Mouse (Mus musculus) C2C12 (cell line): ENCODE results near the gene Tm4sf19. TPM values are rescaled to one million over a fixed set of nuclear protein-coding genes. Genes with fewer than 3 reads are reported as not detected.

Source experiments
- H3K27me3 ChIP-seq: one replicate; pipeline ENCODE4 v1.6.1; 2011; ENCODE audit not compliant: control insufficient read depth, insufficient read depth, insufficient read length
- H3K36me3 ChIP-seq: one replicate; pipeline ENCODE4 v1.6.1; 2011; ENCODE audit not compliant: control insufficient read depth, insufficient read depth
- H3K4me3 ChIP-seq: one replicate; pipeline ENCODE4 v1.5.1; 2011; ENCODE audit warnings: mild to moderate bottlenecking, control low read depth; ENCODE audit not compliant: poor library complexity, insufficient read depth, severe bottlenecking
- H3K79me2 ChIP-seq: one replicate; pipeline ENCODE4 v1.6.1; 2011; ENCODE audit not compliant: control insufficient read depth, insufficient read depth
- H3K79me3 ChIP-seq: one replicate; pipeline ENCODE4 v1.6.1; 2011; ENCODE audit warnings: low read depth, control low read depth
- H3ac ChIP-seq: one replicate; pipeline ENCODE3; 2011; ENCODE audit warnings: low read depth; ENCODE audit not compliant: control insufficient read depth, insufficient read length
- CEBPB ChIP-seq: IDR thresholded peaks from one replicate; pipeline ENCODE4 v1.6.1; 2011; ENCODE audit warnings: low read depth, mild to moderate bottlenecking, control low read depth, moderate library complexity
- CTCF ChIP-seq: IDR thresholded peaks from one replicate; pipeline ENCODE4 v1.5.1; 2011; ENCODE audit not compliant: control insufficient read depth, insufficient read depth, insufficient read length
- FOSL1 ChIP-seq: IDR thresholded peaks from one replicate; pipeline ENCODE4 v1.8.0; 2011; ENCODE audit warnings: mild to moderate bottlenecking, low read length; ENCODE audit not compliant: poor library complexity, insufficient read depth, severe bottlenecking
- MAX ChIP-seq: IDR thresholded peaks from one replicate; pipeline ENCODE4 v1.6.1; 2011; ENCODE audit warnings: mild to moderate bottlenecking, control low read depth
- MYOD1 ChIP-seq: IDR thresholded peaks from one replicate; pipeline ENCODE4 v1.6.1; 2011; ENCODE audit warnings: low read depth; ENCODE audit not compliant: control insufficient read depth, insufficient read length
- MYOG ChIP-seq: IDR thresholded peaks from one replicate; pipeline ENCODE4 v1.6.1; 2011; ENCODE audit not compliant: control insufficient read depth, insufficient read length; ENCODE audit errors: extremely low read depth
- USF1 ChIP-seq: IDR thresholded peaks from one replicate; pipeline ENCODE4 v1.6.1; 2011; ENCODE audit warnings: low read depth, mild to moderate bottlenecking, control low read depth, moderate library complexity
- polyA plus RNA-seq: library from polyadenylated mRNA; unstranded; fragments of >200 nt; fragmentation: generic; extraction: Trizol; gene quantifications from one replicate; pipeline ENCODE4 v1.2.1, GENCODE M21; 2012; ENCODE audit warnings: missing spikeins

The Tm4sf19 gene
- polyA plus RNA-seq, 1 experiment: not detected

DNA sequence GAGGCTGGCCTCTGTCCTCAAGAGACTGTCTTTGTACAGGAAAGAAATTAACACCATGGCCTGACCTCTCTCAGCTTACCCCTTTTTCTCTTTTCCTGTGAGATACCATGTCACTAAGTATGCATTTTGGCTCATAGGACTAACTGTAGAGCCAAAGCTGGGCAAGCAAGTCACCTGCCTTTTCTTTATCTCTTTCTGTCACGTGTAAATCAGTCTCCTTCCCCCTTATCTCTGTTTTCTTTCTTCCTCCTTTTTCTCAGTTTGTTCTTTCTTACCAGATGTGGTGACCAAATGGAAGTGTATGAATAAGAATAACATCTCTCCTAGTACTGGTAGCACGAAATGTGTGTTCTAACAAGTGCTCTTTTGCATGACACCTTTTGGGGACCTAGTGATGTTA, 15.4 kb upstream of the Tm4sf19 start:
- H3K27me3 ChIP-seq: no peaks in the 10 kb centered on the region
- H3K4me3 ChIP-seq: no peak overlapping the region
- no peaks in the 10 kb centered on the region for H3K79me3 ChIP-seq
- no peak overlapping the region for H3ac ChIP-seq
- TF ChIP-seq MAX (no peak), MYOD1 (no peak), CTCF (no peak), USF1 (no peak), CEBPB (no peak), FOSL1 (no peak), MYOG (no peak)
- H3K36me3 ChIP-seq: peaks cover 24% of the 10 kb centered on the region
- H3K79me2 ChIP-seq: no peaks in the 10 kb centered on the region

DNA sequence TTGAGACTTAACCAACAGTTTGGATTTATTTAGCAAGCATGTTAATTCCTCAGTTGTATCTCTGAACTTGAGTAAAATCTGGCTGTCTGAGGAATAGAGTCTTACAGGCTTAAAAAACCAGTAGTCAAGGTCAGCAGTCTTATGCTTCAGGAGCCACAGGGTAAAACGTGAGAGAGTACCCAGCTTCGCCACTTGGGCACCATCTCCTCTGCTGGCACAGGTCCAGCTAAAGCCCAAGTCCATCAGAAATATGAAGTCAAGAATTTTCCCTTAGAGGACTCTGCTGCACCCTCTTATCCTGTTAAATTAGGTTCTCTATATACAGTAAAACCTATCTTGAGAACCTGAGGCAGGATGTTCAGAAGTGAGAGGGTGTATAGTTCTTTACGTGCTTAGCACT, 13.5 kb upstream of the Tm4sf19 start:
- no peaks in the 10 kb centered on the region for H3K27me3 ChIP-seq
- H3K36me3 ChIP-seq: peaks cover 31% of the 10 kb centered on the region
- H3K79me2 ChIP-seq: no peaks in the 10 kb centered on the region
- no peaks in the 10 kb centered on the region for H3K79me3 ChIP-seq
- H3ac ChIP-seq: no peak overlapping the region
- H3K4me3 ChIP-seq: no peak overlapping the region
- TF ChIP-seq MYOD1: no peak
- TF ChIP-seq CTCF: no peak
- TF ChIP-seq MAX: no peak
- TF ChIP-seq CEBPB: no peak
- TF ChIP-seq USF1: no peak
- no peak for TF ChIP-seq FOSL1
- no peak for TF ChIP-seq MYOG

DNA sequence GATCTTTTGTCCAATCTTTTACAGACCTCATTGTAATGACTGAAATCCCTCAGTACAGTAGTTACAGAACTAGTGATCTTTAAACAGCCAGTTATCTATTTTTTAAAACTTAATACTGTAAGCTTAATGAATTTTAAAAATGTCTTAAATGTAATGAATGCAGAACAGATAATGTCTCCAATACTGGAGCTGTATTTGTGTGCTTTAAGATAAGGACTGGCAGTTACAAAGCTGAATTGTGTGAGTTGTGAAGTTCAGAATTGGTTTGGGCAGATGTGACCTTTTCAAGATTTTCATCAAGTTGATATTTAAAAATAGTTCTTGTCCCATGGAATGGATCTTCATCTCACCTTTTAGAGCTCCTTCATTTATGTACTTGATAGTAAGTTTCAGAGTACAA, 11.3 kb upstream of the Tm4sf19 start:
- no peaks in the 10 kb centered on the region for H3K79me2 ChIP-seq
- H3K27me3 ChIP-seq: no peaks in the 10 kb centered on the region
- peaks cover 34% of the 10 kb centered on the region for H3K36me3 ChIP-seq
- no peak overlapping the region for H3ac ChIP-seq
- no peaks in the 10 kb centered on the region for H3K79me3 ChIP-seq
- H3K4me3 ChIP-seq: no peak overlapping the region
- TF ChIP-seq MYOD1 (no peak), MYOG (no peak), CEBPB (no peak), CTCF (no peak), FOSL1 (no peak), USF1 (no peak), MAX (no peak)

DNA sequence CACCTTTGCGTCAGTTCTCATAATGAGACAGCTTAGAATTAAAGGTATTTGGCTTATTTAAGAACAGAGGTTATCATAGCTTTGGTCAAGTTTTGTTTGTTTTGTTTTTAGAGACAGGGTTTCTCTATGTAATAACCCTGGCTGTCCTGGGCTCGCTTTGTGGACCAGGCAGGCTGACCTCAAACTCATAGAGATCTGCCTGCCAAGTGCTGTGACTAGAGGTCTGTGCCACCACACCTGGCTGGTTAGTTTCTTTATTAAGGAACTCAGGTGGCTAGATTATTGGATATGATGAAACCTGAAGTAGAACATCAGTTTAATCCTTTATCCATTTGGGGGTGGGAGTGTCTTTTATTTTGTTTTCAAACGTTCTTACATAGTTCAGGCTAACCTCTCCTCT, 10.5 kb upstream of the Tm4sf19 start:
- Histone ChIP-seq H3K4me3 (no peak overlapping the region), H3K36me3 (peaks cover 31% of the 10 kb centered on the region), H3ac (no peak overlapping the region), H3K79me2 (no peaks in the 10 kb centered on the region), H3K79me3 (no peaks in the 10 kb centered on the region), H3K27me3 (no peaks in the 10 kb centered on the region)
- TF ChIP-seq MAX: no peak
- TF ChIP-seq FOSL1: no peak
- TF ChIP-seq USF1: no peak
- no peak for TF ChIP-seq CTCF
- no peak for TF ChIP-seq CEBPB

DNA sequence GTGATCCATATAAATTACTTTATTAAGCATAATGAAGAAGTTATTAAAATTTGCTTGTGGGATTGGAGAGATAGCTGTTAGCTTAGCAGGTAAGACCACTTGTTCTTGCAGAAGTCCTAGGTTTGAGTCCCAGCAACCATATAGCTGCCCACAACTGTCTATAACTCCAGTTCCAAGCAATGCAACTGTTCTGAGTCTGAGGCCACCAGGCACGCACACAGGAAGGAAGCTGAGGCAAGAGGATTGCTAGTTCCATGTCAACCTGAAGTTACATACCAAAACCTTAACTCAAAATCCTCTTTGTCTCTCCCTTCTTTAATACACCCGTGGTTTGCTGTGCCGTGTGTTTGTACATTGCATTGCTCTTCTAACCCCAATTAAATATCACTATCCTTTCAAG, 9.4 kb upstream of the Tm4sf19 start:
- Histone ChIP-seq H3K27me3 (no peaks in the 10 kb centered on the region), H3K79me2 (no peaks in the 10 kb centered on the region), H3K79me3 (no peaks in the 10 kb centered on the region), H3K36me3 (peaks cover 28% of the 10 kb centered on the region), H3K4me3 (no peak overlapping the region), H3ac (no peak overlapping the region)
- TF ChIP-seq CTCF: no peak
- no peak for TF ChIP-seq MAX
- TF ChIP-seq CEBPB: no peak
- no peak for TF ChIP-seq MYOG
- no peak for TF ChIP-seq FOSL1

DNA sequence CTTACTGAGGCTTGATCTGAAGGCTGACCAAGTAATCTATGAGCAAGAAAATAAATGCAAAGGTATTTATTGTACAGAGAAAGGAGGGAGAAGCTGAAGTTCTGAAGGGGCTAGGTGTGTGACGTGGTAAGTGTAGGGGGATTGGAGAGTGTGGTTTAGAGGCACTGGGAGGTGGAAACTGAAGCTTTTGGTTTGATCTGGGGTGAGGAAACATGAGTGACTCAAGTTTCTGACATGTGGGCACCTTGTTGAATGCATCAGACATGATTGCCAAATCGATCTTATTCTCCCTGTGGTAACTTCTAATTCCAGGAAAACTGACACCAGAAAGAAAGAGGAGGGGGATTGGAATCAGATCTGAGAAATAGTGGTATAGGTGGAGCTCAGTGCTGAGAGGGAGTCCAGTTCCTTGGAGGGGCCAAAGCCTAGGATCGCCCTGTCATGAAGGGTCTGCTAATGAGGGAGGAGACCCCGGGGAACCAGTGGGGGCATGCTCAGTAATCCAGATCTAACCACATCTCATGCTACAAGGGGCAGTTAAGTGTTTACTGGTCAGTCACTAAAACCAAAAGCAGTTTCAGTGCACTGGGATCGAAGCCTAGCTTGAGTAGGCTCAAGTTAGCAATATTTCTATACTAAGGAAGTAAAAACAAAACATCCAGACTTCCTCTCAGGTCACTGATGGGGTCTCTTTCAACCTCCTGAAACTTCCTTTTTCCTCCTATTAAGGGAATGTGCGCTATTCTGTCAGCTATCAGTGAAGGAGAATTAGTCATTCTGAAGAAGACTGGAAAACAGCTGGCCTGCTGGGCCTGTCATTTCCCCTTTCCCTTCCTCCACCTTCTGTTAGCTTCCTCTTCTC, 4.4 kb upstream of the Tm4sf19 start:
- H3K79me2 ChIP-seq: no peaks in the 10 kb centered on the region
- no peaks in the 10 kb centered on the region for H3K79me3 ChIP-seq
- TF ChIP-seq CTCF (no peak), CEBPB (no peak), MYOG (no peak)
- peaks cover 15% of the 10 kb centered on the region for H3K36me3 ChIP-seq
- H3ac ChIP-seq: no peak overlapping the region
- no peaks in the 10 kb centered on the region for H3K27me3 ChIP-seq
- no peak overlapping the region for H3K4me3 ChIP-seq
